Mouse (Mus musculus): ENCODE measurements around the gene Ap5m1. TPM values are rescaled to one million over a fixed set of nuclear protein-coding genes. Genes with fewer than 3 reads are reported as not detected.

Ap5m1 gene
- polyA plus RNA-seq, 1 experiment from 2014 or later = 19.5 TPM

DNA sequence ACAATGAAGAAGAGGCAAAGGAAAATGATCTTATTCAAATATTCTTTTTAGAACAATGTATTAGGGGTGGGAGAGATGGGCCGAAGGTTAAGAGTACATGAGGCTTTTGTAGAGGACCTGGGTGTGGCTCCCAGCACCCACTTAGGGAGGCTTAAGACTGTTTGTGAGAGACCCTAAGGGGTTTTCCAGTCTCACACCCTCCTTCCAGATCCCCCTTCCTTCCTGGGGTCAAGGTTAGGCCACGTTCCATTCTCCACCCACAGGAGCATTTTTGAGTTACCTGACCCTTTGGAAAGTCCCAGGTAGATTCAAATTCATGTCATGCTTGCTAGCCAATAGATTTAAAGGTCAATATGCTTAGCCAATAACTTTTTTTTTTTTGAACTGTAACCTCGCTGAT is 66.5 kb downstream of the Ap5m1 start:
- Histone ChIP-seq H3K9me3 (no peaks in the 10 kb centered on the region), H3K27ac (replicated peaks) (no peak overlapping the region), H3K4me3 (no peak overlapping the region), H3K4me2 (no peak overlapping the region), H3K36me3 (no peaks in the 10 kb centered on the region), H3K27me3 (no peaks in the 10 kb centered on the region), H3K9ac (no peak overlapping the region), H3K4me1 (replicated peaks) (peaks cover 4% of the 10 kb centered on the region; the same call in 1 of the 2 replicates)
- ATAC-seq (ENCODE audit: low FRiP score, low read depth) = no peak
- WGBS = 86% methylated on average over 3 of the region's 3 CpGs

DNA sequence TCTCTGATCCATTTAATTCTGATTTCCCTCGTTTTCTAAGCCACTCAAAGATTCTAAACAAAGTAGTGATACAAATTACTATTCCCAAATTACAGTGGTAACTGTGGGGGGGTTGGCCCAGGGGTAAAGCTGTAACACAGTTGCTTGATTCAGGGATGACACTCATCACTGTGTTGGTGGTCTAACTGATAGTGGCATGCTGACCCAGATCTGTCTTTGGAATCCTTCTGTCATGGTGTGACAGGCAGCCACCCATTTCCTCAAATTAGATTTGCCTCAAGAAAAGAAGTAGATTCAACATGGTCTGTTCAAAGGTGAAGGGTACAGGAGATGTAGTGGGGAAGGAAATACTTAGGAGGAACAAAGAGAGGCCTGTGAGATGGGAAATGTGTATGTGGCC is 72.3 kb downstream of the Ap5m1 start:
- Histone ChIP-seq H3K27me3 (no peaks in the 10 kb centered on the region), H3K9ac (no peak overlapping the region), H3K9me3 (no peaks in the 10 kb centered on the region), H3K4me2 (no peak overlapping the region), H3K4me3 (no peak overlapping the region), H3K4me1 (replicated peaks) (0 out of 2 replicates have a peak, but pooled peaks cover 4% of the 10 kb centered on the region), H3K27ac (replicated peaks) (no peak overlapping the region), H3K36me3 (no peaks in the 10 kb centered on the region)
- ATAC-seq (ENCODE audit: low FRiP score, low read depth) = no peak
- 58% methylated on average over 1 of the region's 1 CpGs for WGBS

DNA sequence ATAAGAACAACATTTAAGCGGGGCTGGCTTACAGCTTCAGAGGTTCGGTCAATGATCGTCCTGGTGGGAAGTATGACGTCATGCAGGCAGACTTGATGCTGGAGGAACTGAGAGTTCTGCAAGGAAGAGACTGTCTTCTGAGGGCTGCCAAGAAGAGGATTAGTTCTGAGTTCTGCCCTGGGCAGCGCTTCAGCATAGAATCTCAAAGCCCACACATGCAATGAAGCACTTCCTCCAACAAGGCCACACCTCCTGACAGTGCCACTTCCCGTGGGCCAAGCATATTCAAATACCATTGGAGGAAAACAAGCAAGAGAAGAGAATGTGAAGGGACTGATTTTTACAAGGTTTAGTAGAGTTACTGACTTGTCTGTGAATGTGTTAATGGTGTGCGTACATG is 74.9 kb downstream of the Ap5m1 start:
- Histone ChIP-seq H3K4me1 (replicated peaks) (0 out of 2 replicates have a peak, but pooled peaks cover 4% of the 10 kb centered on the region), H3K27me3 (no peaks in the 10 kb centered on the region), H3K9me3 (no peaks in the 10 kb centered on the region), H3K36me3 (no peaks in the 10 kb centered on the region), H3K4me2 (no peak overlapping the region), H3K9ac (no peak overlapping the region), H3K4me3 (no peak overlapping the region), H3K27ac (replicated peaks) (no peak overlapping the region)
- WGBS = 90% methylated on average over 7 of the region's 7 CpGs
- no peak for ATAC-seq (ENCODE audit: low FRiP score, low read depth)

Other genes with a start within 250 kb of the Ap5m1 start
- 62.6 and 65.2 TPM in 2 replicates for gene Exoc5, start 556 bp downstream of the Ap5m1 start, polyA plus RNA-seq (2015; fragmentation: Nextera tagmentation; extraction: Ambion mirVana)
- gene Naa30, start 106.1 kb downstream of the Ap5m1 start, polyA plus RNA-seq (2015; fragmentation: Nextera tagmentation; extraction: Ambion mirVana) = 14.5 and 15.0 TPM in 2 replicates
- gene ccdc198, start 179.4 kb downstream of the Ap5m1 start, polyA plus RNA-seq (2015; fragmentation: Nextera tagmentation; extraction: Ambion mirVana) = 0.28 TPM in 1 of 2 replicates, not detected in the other